Mouse (Mus musculus): ENCODE results near the gene Mutyh. TPM values are rescaled to one million over a fixed set of nuclear protein-coding genes. Genes with fewer than 3 reads are reported as not detected.

Gene Mutyh
- total and polyA plus RNA-seq, 3 experiments, result 0.81 to 2.5 TPM; not detected in 1

DNA sequence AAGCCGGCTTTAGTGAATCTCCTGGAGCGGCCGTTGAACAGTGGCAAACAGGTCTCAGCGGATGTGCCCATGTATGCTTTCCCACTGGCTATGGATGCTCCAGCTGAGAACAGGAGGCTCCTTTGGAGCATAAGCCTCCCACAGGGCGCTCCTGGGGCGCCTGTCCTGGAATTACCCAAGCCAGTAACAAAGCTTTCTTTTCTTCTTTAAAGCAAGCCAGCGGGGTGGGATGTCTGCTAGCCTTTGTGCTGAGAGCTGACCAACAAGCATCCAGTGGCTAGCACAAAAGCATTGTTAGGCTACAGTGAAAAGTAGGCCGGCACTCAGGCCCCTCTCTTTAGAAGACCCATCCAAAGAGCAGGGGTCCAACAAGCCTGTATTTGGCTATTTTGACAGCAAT is 25.4 kb upstream of the Mutyh start:
- H3K4me3 ChIP-seq (ENCODE audit: control insufficient read depth in 1 of 2, insufficient read depth in 1 of 2, low read depth in 2 of 2, low read length in 2 of 2), result no peak overlapping the region
- H3K27me3 ChIP-seq (ENCODE audit: control insufficient read depth in 1 of 2, insufficient read depth in 2 of 2, low read length in 2 of 2), result no peaks in the 10 kb centered on the region; a peak in 1 of 4 replicates
- no peaks in the 10 kb centered on the region for H3K36me3 ChIP-seq (ENCODE audit: control insufficient read depth in 1 of 2, insufficient read depth in 2 of 2, low read length in 2 of 2)
- no peaks in the 10 kb centered on the region for H3K4me1 ChIP-seq (ENCODE audit: control insufficient read depth in 1 of 2, insufficient read depth in 2 of 2, low read length in 2 of 2)
- no peaks in the 10 kb centered on the region for H3K79me2 ChIP-seq (ENCODE audit: control insufficient read depth, insufficient read depth, low read length, poor library complexity)
- no peak overlapping the region for H3K27ac ChIP-seq (ENCODE audit: control insufficient read depth, low read depth, low read length)
- no peak for TF ChIP-seq MAZ (IDR thresholded peaks at IDR 0.05; ENCODE audit: low read depth, low read length)
- TF ChIP-seq ELF1 (IDR thresholded peaks at IDR 0.05; ENCODE audit: low read depth, low read length), result no peak
- no peak for TF ChIP-seq MXI1 (IDR thresholded peaks at IDR 0.05; ENCODE audit: low read depth, low read length)
- TF ChIP-seq ZC3H11A (IDR thresholded peaks at IDR 0.05; ENCODE audit: low read depth, low read length), result no peak
- no peak for TF ChIP-seq MEF2A (IDR thresholded peaks at IDR 0.05; ENCODE audit: extremely low read depth, insufficient replicate concordance, low read depth, low read length, poor library complexity, severe bottlenecking)
- no peak for TF ChIP-seq JUND (IDR thresholded peaks at IDR 0.05; ENCODE audit: low read depth, low read length)
- TF ChIP-seq CHD1 (IDR thresholded peaks at IDR 0.05; ENCODE audit: low read depth, low read length), result no peak
- TF ChIP-seq UBTF (IDR thresholded peaks at IDR 0.05; ENCODE audit: borderline replicate concordance, insufficient read depth, low read depth, low read length), result no peak
- TF ChIP-seq CHD2 (IDR thresholded peaks at IDR 0.05; ENCODE audit: low read length), result no peak
- TF ChIP-seq TAL1 (IDR thresholded peaks at IDR 0.05; ENCODE audit: low read length), result no peak
- TF ChIP-seq POLR2A (IDR thresholded peaks at IDR 0.05; ENCODE audit: control insufficient read depth in 1 of 2, insufficient read depth in 1 of 2, low read depth in 1 of 2, low read length in 2 of 2, poor library complexity in 1 of 2), result no peak
- no peak for TF ChIP-seq ZKSCAN1 (IDR thresholded peaks at IDR 0.05; ENCODE audit: low read depth, low read length)
- no peak overlapping the region for H3K9ac ChIP-seq (ENCODE audit: control insufficient read depth, low read depth, low read length, poor library complexity, severe bottlenecking)
- DNase-seq (ENCODE audit: low read depth, low spot score), result no peak
- H3K9me3 ChIP-seq (replicated peaks; ENCODE audit: insufficient read depth, low read length), result no peaks in the 10 kb centered on the region

DNA sequence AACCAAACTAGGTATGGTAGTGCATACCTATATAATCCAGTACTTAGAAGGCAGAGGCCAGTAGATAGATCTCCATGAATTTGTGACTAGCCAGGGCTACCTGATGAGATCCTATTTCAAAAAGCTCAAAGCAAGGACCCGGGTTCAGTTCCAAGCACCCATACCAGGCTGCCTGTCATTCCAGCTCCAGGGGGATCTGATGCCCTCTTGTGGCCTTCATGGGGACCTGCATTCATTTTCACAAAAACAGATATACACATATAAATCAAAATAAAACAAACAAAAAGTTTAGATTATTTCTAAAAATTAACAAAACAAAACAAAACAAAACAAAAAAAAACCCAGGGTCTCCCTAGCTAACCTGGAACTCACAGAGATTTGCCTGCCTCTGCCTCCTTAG is 20.9 kb upstream of the Mutyh start:
- H3K79me2 ChIP-seq (ENCODE audit: control insufficient read depth, insufficient read depth, low read length, poor library complexity), result no peaks in the 10 kb centered on the region
- TF ChIP-seq ZC3H11A (IDR thresholded peaks at IDR 0.05; ENCODE audit: low read depth, low read length) (peak; percentile 32), RAD21 (IDR thresholded peaks at IDR 0.05; ENCODE audit: low read depth, low read length) (peak; percentile 55), CTCF (IDR thresholded peaks at IDR 0.05 in 2 of 3, conservative IDR thresholded peaks at IDR 0.05 in 1 of 3; ENCODE audit: control insufficient read depth in 1 of 3, insufficient read depth in 1 of 3, low read depth in 2 of 3, low read length in 3 of 3, poor library complexity in 1 of 3, severe bottlenecking in 1 of 3) (peak; percentile 43 to 72 (median 69)), POLR2AphosphoS2 (IDR thresholded peaks at IDR 0.05; ENCODE audit: low read length) (no peak), SMC3 (IDR thresholded peaks at IDR 0.05; ENCODE audit: low read depth, low read length) (peak; percentile 61)
- no peak overlapping the region for H3K9ac ChIP-seq (ENCODE audit: control insufficient read depth, low read depth, low read length, poor library complexity, severe bottlenecking)

More for the DNA sequence above, 20.9 kb upstream of the Mutyh start:
- peaks cover 0 to 5% of the 10 kb centered on the region in 2 experiments; a peak in 1 of 4 replicates for H3K36me3 ChIP-seq (ENCODE audit: control insufficient read depth in 1 of 2, insufficient read depth in 2 of 2, low read length in 2 of 2)
- no peaks in the 10 kb centered on the region; a peak in 1 of 4 replicates for H3K27me3 ChIP-seq (ENCODE audit: control insufficient read depth in 1 of 2, insufficient read depth in 2 of 2, low read length in 2 of 2)
- H3K4me3 ChIP-seq (ENCODE audit: control insufficient read depth in 1 of 2, insufficient read depth in 1 of 2, low read depth in 2 of 2, low read length in 2 of 2), result no peak overlapping the region
- H3K4me1 ChIP-seq (ENCODE audit: control insufficient read depth in 1 of 2, insufficient read depth in 2 of 2, low read length in 2 of 2), result peaks cover 3 to 4% of the 10 kb centered on the region in 2 experiments; a peak in 2 of 4 replicates
- peak; percentile 43 for DNase-seq (ENCODE audit: low read depth, low spot score)
- no peaks in the 10 kb centered on the region for H3K9me3 ChIP-seq (replicated peaks; ENCODE audit: insufficient read depth, low read length)
- no peak overlapping the region for H3K27ac ChIP-seq (ENCODE audit: control insufficient read depth, low read depth, low read length)

All from MEL (cell line).